Mouse (Mus musculus) midbrain, embryonic 14.5 days (tissue): ENCODE measurements around the gene Phf11a. TPM values are rescaled to one million over a fixed set of nuclear protein-coding genes. Genes with fewer than 3 reads are reported as not detected.
A peak's percentile ranks its signal among the peaks of the same experiment; 100 is the strongest.
"Not testable (repeated sequence)": the region's sequence is repeated elsewhere in the genome, so short reads cannot be mapped to it uniquely, and the experiment has no call there.

ENCODE experiments used
- ATAC-seq: fragments of 200-750 bp; cut with Nextera tagmentation; 2 replicates; pipeline ENCODE4 v1.8.0; 2017; ENCODE audit warnings: moderate number of reproducible peaks, moderate library complexity; ENCODE audit not compliant: low FRiP score, low TSS enrichment
- DNase-seq: peaks from one replicate; pipeline ENCODE4 v3.0.0-alpha.2; 2015
- H3K27ac ChIP-seq: fragments of 300-500 bp; sonication (generic); replicated peaks from 2 replicates; pipeline ENCODE4 v1.5.1; 2014; ENCODE audit warnings: mild to moderate bottlenecking, low read depth, low read length, moderate library complexity
- H3K27me3 ChIP-seq: fragments of 300-500 bp; sonication (generic); 2 replicates; pipeline ENCODE4 v1.6.1; 2014; ENCODE audit warnings: low read length, control low read depth, mixed read lengths; ENCODE audit not compliant: control insufficient read depth, insufficient read depth
- H3K36me3 ChIP-seq: fragments of 300-500 bp; sonication (generic); 2 replicates; pipeline ENCODE4 v1.6.1; 2014; ENCODE audit warnings: low read length, control low read depth; ENCODE audit not compliant: control insufficient read depth, insufficient read depth
- H3K4me1 ChIP-seq: fragments of 300-500 bp; sonication (generic); 2 replicates; pipeline ENCODE4 v1.6.1; 2014; ENCODE audit warnings: mild to moderate bottlenecking, antibody characterized with exemption, low read length, control low read depth; ENCODE audit not compliant: control insufficient read depth, insufficient read depth
- H3K4me2 ChIP-seq: fragments of 300-500 bp; sonication (generic); 2 replicates; pipeline ENCODE4 v1.6.1; 2014; ENCODE audit warnings: mild to moderate bottlenecking, low read length, moderate library complexity
- H3K4me3 ChIP-seq: fragments of 300-500 bp; sonication (generic); replicated peaks from 2 replicates; pipeline ENCODE4 v1.5.1; 2014; ENCODE audit warnings: low read depth, low read length
- H3K9ac ChIP-seq: fragments of 300-500 bp; sonication (generic); replicated peaks from 2 replicates; pipeline ENCODE4 v1.6.1; 2014; ENCODE audit warnings: mild to moderate bottlenecking, low read length, moderate library complexity
- H3K9me3 ChIP-seq: fragments of 300-500 bp; sonication (generic); 2 replicates; pipeline ENCODE4 v1.6.1; 2016; ENCODE audit warnings: low read length, control low read depth, mixed read lengths; ENCODE audit not compliant: control insufficient read depth
- WGBS: fragments of 180-500 bp; shearing (Covaris S2); extraction: QIAGEN DNeasy Blood & Tissue Kit; methylation state at CpG from one replicate; pipeline ENCODE4 v1.1.7; 2014; 5-methylcytosine and 5-hydroxymethylcytosine counted together
- polyA plus RNA-seq: library from polyadenylated mRNA; unstranded; fragments of >200 nt; fragmentation: Nextera tagmentation; extraction: Ambion mirVana; gene quantifications from 2 replicates; pipeline ENCODE4 v1.2.1, GENCODE M21; 2014

Phf11a gene
- polyA plus RNA-seq: 0.97 TPM in 1 of 2 replicates, not detected in the other

DNA sequence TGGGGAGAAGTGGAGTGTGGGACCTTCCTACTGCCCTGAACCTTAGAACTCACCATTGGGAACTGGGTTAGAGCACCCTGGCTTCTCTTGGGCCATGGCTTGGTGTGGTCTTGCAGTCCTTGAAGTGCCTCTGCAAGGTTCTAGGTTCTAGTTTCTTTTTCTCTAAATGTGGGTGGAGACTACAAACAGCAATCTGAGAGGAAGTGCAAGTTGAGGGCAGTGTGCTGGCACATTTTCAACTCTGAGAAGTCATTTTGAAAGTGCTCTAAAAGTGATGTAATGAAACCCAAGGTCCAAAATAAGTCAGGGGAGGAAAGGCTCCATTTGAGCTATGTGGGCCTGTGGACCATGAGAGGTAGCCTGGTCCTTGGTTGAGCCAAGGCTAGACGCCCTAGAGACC lies at the start of gene Phf11a:
TSS of gene Phf11a (minus strand) at position 132 of the 400 bp plus-strand sequence.
- not testable (repeated sequence) for H3K27ac ChIP-seq, H3K4me2 ChIP-seq, H3K27me3 ChIP-seq, H3K4me1 ChIP-seq, H3K4me3 ChIP-seq, H3K9me3 ChIP-seq, H3K9ac ChIP-seq, ATAC-seq, DNase-seq, H3K36me3 ChIP-seq
- 60% methylated on average over 1 of the region's 1 CpGs for whole genome bisulfite sequencing

DNA sequence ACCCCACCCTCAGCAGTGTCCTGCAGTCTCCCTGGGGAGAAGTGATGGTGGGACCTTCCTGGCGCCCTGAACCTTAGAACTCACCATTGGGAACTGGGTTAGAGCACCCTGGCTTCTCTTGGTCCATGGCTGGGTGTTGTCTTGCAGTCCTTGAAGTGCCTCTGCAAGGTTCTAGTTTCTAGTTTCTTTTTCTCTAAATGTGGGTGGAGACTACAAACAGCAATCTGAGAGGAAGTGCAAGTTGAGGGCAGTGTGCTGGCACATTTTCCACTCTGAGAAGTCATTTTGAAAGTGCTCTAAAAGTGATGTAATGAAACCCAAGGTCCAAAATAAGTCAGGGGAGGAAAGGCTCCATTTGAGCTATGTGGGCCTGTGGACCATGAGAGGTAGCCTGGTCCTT lies 43.9 kb upstream of the Phf11a start, which contains the start of gene Phf11b:
TSS of gene Phf11b (minus strand) at position 163 of the 400 bp plus-strand sequence.
- H3K4me3 ChIP-seq, H3K9ac ChIP-seq, H3K27me3 ChIP-seq, H3K36me3 ChIP-seq, H3K4me1 ChIP-seq, H3K9me3 ChIP-seq, H3K27ac ChIP-seq, ATAC-seq, H3K4me2 ChIP-seq, DNase-seq: not testable (repeated sequence)
- WGBS: 70% methylated on average over 1 of the region's 1 CpGs

DNA sequence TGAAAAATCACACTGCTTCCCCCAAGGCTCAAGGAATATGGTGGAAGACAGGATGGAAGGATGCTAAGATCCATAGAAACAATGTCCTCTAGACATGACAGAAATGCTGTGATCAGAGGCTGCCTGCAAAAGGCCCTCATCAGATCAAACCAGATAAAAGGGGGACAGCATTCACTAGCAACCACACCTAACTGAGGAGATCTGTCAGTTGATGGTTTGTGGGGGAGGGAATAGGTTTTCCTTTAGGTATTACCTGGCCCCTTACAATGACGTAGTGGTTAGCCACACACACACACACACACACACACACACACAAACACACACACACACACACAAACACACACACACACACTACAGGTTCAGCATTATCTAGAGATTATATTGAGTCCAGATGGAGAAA lies 42.2 kb upstream of the Phf11a start:
- Histone ChIP-seq H3K4me2 (no peak overlapping the region), H3K4me3 (no peak overlapping the region), H3K4me1 (no peaks in the 10 kb centered on the region), H3K9ac (no peak overlapping the region), H3K27me3 (no peaks in the 10 kb centered on the region), H3K9me3 (no peaks in the 10 kb centered on the region), H3K36me3 (no peaks in the 10 kb centered on the region), H3K27ac (no peak overlapping the region)
- WGBS: 93% methylated on average over 1 of the region's 1 CpGs
- no peak for ATAC-seq
- no peak for DNase-seq

DNA sequence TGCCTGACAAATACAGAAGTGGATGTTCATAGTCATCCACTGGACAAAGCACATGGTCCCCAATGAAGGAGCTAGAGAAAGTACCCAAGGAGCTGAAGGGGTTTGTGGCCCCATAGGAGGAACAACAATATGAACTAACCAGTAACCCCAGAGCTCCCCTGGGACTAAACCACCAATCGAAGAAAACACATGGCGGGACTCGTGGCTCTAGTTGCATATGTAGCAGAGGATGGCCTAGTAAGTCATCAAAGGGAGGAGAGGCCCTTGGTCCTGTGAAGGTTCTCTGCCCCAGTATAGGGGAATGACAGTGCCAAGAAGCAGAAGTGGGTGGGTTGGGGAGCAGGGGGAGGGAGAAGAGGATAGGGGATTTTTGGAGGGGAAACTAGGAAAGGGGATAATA lies 38.7 kb upstream of the Phf11a start:
- H3K27me3 ChIP-seq, H3K4me3 ChIP-seq, H3K9me3 ChIP-seq, ATAC-seq, H3K4me1 ChIP-seq, H3K36me3 ChIP-seq, H3K9ac ChIP-seq, H3K4me2 ChIP-seq, DNase-seq, H3K27ac ChIP-seq: not testable (repeated sequence)
- 93% methylated on average over 3 of the region's 3 CpGs for WGBS

DNA sequence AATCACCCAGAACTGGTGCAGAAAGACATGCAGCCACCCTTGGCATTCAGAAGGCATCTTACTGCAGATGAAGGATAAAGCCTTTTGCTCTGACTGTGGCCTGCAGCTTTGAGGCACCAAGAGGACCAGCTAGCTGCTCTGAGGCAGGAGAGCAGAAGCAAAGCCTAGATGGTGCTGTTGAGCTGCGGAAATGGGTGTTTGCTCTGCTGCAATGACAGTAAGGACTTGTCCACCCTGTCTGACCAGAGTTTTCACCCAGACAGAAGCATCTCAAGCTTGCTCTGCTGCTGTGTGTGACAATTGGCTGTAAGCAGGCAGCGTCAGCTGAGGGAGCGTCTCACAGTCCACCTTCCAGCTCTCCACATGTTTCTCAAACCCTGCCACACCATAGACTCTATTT lies 33.2 kb upstream of the Phf11a start:
- H3K4me1 ChIP-seq, ATAC-seq, H3K4me3 ChIP-seq, H3K4me2 ChIP-seq, H3K36me3 ChIP-seq, H3K27me3 ChIP-seq, H3K9me3 ChIP-seq, H3K9ac ChIP-seq, H3K27ac ChIP-seq: not testable (repeated sequence)
- peak; percentile 29 for DNase-seq
- WGBS: 57% methylated on average over 3 of the region's 3 CpGs

GRCm38 (mm10) chr14:59319970-59320369 lies 22.6 kb upstream of the Phf11a start:
- not testable (repeated sequence) for H3K27me3 ChIP-seq, H3K4me2 ChIP-seq, H3K4me3 ChIP-seq, H3K4me1 ChIP-seq, H3K9ac ChIP-seq, ATAC-seq, DNase-seq, H3K27ac ChIP-seq, H3K9me3 ChIP-seq, H3K36me3 ChIP-seq
- 77% methylated on average over 6 of the region's 6 CpGs for WGBS

DNA sequence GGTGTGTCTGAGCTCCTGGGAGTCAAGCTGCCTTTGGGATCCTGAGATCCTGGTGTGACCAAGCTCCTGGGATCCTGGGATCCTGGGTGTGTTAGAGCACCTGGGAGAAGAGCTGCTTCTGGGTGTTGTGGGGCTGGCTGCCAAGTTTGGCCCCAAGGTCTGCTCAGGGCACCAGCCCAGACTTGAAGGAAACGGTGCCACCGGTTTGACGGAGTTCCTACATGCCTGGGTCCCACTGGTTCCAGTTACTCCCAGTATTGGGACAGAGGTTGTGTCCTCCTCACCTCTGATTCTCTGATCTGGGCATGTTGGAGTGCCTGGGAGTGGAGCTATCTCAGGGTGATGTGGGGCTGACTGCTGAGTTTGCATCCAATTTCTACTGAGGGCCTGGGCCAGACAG lies 21.7 kb upstream of the Phf11a start:
- H3K4me2 ChIP-seq, H3K36me3 ChIP-seq, H3K9me3 ChIP-seq, H3K4me1 ChIP-seq, H3K27ac ChIP-seq, ATAC-seq, H3K4me3 ChIP-seq, H3K27me3 ChIP-seq, DNase-seq, H3K9ac ChIP-seq: not testable (repeated sequence)
- whole genome bisulfite sequencing: 100% methylated on average over 3 of the region's 3 CpGs

DNA sequence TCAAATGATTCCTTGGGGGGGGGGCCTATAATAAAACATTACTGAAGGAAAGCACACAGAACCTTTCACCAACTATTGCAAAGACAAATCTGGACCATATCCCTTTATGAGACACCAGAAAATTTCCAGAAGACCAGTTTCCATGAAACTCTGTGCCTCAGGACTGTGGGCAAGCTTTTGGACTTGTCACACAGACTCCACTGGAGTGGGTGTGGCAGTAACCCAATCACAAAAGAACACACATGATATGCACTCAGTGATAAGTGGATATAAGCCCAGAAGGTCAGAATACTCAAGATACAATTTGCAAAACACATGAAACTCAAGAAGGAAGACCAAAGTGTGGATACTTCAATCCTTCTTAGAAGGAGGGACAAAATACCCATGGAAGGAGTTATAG lies 5.6 kb downstream of the Phf11a start:
- not testable (repeated sequence) for H3K4me3 ChIP-seq, H3K36me3 ChIP-seq, H3K27ac ChIP-seq, H3K4me1 ChIP-seq, ATAC-seq, H3K4me2 ChIP-seq, DNase-seq, H3K9ac ChIP-seq, H3K27me3 ChIP-seq, H3K9me3 ChIP-seq

DNA sequence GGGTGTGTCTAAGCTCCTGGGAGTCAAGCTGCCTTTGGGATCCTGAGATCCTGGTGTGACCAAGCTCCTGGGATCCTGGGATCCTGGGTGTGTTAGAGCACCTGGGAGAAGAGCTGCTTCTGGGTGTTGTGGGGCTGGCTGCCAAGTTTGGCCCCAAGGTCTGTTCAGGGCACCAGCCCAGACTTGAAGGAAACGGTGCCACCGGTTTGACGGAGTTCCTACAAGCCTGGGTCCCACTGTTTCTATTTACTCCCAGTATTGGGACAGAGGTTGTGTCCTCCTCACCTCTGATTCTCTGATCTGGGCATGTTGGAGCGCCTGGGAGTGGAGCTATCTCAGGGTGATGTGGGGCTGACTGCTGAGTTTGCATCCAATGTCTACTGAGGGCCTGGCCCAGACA lies 22.4 kb downstream of the Phf11a start:
- not testable (repeated sequence) for H3K4me3 ChIP-seq, H3K27me3 ChIP-seq, H3K36me3 ChIP-seq, H3K9ac ChIP-seq, H3K4me2 ChIP-seq, ATAC-seq, H3K27ac ChIP-seq, DNase-seq, H3K9me3 ChIP-seq, H3K4me1 ChIP-seq
- 93% methylated on average over 4 of the region's 4 CpGs for WGBS
